Mouse (Mus musculus): ENCODE measurements around the gene Zfand5. TPM values are rescaled to one million over a fixed set of nuclear protein-coding genes. Genes with fewer than 3 reads are reported as not detected.

Zfand5 gene
- polyA plus RNA-seq, 2 experiments = 61.0 to 122 TPM

- ATAC-seq (ENCODE audit: low FRiP score, low read depth) = no peak
- Histone ChIP-seq H3K9ac (ENCODE audit: low read depth, low read length, severe bottlenecking) (no peak overlapping the region), H3K4me2 (replicated peaks; ENCODE audit: low read depth, low read length, severe bottlenecking) (no peak overlapping the region), H3K4me1 (ENCODE audit: control insufficient read depth, insufficient read depth, low read length) (no peaks in the 10 kb centered on the region), H3K36me3 (ENCODE audit: control insufficient read depth, insufficient read depth, low read length) (no peaks in the 10 kb centered on the region), H3K27ac (replicated peaks; ENCODE audit: low read depth, low read length) (no peak overlapping the region), H3K27me3 (ENCODE audit: control insufficient read depth, insufficient read depth, low read length) (no peaks in the 10 kb centered on the region), H3K9me3 (ENCODE audit: control insufficient read depth, low read length) (no peaks in the 10 kb centered on the region), H3K4me3 (replicated peaks; ENCODE audit: low read length) (no peak overlapping the region)
- no peak for TF ChIP-seq POLR2A (IDR thresholded peaks at IDR 0.05; ENCODE audit: borderline replicate concordance, extremely low read depth, insufficient read depth, insufficient read length)
- 79% methylated on average over 3 of the region's 3 CpGs for WGBS
- DNase-seq (ENCODE audit: low spot score) = no peak
Observed at GRCm38 (mm10) chr19:21255920-21256319, 16.2 kb upstream of the Zfand5 start.

- H3K4me1 ChIP-seq (ENCODE audit: control insufficient read depth, insufficient read depth, low read length) = no peaks in the 10 kb centered on the region
- 76% methylated on average over 2 of the region's 2 CpGs for WGBS
- H3K27ac ChIP-seq (replicated peaks; ENCODE audit: low read depth, low read length) = no peak overlapping the region
- no peaks in the 10 kb centered on the region for H3K9me3 ChIP-seq (ENCODE audit: control insufficient read depth, low read length)
- no peaks in the 10 kb centered on the region for H3K27me3 ChIP-seq (ENCODE audit: control insufficient read depth, insufficient read depth, low read length)
- no peak for TF ChIP-seq POLR2A (IDR thresholded peaks at IDR 0.05; ENCODE audit: borderline replicate concordance, extremely low read depth, insufficient read depth, insufficient read length)
- no peak overlapping the region for H3K4me3 ChIP-seq (replicated peaks; ENCODE audit: low read length)
- no peak overlapping the region for H3K4me2 ChIP-seq (replicated peaks; ENCODE audit: low read depth, low read length, severe bottlenecking)
- H3K9ac ChIP-seq (ENCODE audit: low read depth, low read length, severe bottlenecking) = no peak overlapping the region
- H3K36me3 ChIP-seq (ENCODE audit: control insufficient read depth, insufficient read depth, low read length) = no peaks in the 10 kb centered on the region
- ATAC-seq (ENCODE audit: low FRiP score, low read depth) = no peak
- DNase-seq (ENCODE audit: low spot score) = no peak
Observed at GRCm38 (mm10) chr19:21259453-21259852, 12.6 kb upstream of the Zfand5 start.

DNA sequence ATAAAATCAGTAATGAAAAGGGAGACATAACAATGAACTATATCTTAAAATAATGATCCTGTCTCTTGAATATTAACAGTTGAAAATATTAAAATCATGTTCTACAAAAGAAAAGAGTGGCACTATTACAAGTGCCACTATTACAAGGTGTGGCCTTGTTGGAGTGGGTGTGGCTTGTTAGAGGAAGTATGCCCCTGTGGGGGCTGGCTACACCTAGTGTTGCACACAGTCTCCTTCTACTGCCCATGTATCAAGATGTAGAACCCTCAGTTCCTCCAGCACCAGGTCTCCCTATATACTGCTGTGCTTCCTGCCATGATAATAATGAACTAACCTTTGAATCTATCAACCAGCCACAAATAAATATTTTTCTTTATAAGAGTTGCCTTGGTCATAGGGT is 11.8 kb upstream of the Zfand5 start:
- H3K4me3 ChIP-seq (replicated peaks; ENCODE audit: low read length) = no peak overlapping the region
- no peak for DNase-seq (ENCODE audit: low spot score)
- H3K36me3 ChIP-seq (ENCODE audit: control insufficient read depth, insufficient read depth, low read length) = no peaks in the 10 kb centered on the region
- H3K27ac ChIP-seq (replicated peaks; ENCODE audit: low read depth, low read length) = no peak overlapping the region
- no peak overlapping the region for H3K4me2 ChIP-seq (replicated peaks; ENCODE audit: low read depth, low read length, severe bottlenecking)
- no peaks in the 10 kb centered on the region for H3K27me3 ChIP-seq (ENCODE audit: control insufficient read depth, insufficient read depth, low read length)
- H3K9ac ChIP-seq (ENCODE audit: low read depth, low read length, severe bottlenecking) = no peak overlapping the region
- no peak for ATAC-seq (ENCODE audit: low FRiP score, low read depth)
- H3K4me1 ChIP-seq (ENCODE audit: control insufficient read depth, insufficient read depth, low read length) = no peaks in the 10 kb centered on the region
- no peak for TF ChIP-seq POLR2A (IDR thresholded peaks at IDR 0.05; ENCODE audit: borderline replicate concordance, extremely low read depth, insufficient read depth, insufficient read length)
- H3K9me3 ChIP-seq (ENCODE audit: control insufficient read depth, low read length) = no peaks in the 10 kb centered on the region

DNA sequence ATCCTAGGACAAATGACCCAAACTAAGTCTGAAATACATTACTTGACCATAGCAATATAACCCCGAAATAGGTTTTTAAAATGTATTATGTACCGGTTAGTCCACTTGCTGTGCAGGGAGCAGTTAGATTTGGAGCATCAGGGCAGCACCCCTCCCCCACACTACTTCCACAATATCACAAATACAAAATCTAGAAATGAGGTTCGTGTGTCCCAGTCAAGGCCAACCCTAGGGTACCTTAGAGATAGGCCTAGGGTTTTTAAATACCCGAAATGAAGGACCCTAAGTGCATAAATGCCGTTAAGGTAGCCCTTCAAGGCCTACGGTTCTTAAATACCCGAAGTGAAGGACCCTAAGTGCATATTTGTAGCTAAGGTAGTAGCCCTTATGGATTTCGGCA is 892 bp upstream of the Zfand5 start:
- no peak for TF ChIP-seq POLR2A (IDR thresholded peaks at IDR 0.05; ENCODE audit: borderline replicate concordance, extremely low read depth, insufficient read depth, insufficient read length)
- Histone ChIP-seq H3K4me3 (replicated peaks; ENCODE audit: low read length) (peak overlapping the region; percentile 94), H3K4me2 (replicated peaks; ENCODE audit: low read depth, low read length, severe bottlenecking) (peak overlapping the region; percentile 62), H3K4me1 (ENCODE audit: control insufficient read depth, insufficient read depth, low read length) (peaks cover 6% of the 10 kb centered on the region; the same call in 1 of the 2 replicates), H3K9ac (ENCODE audit: low read depth, low read length, severe bottlenecking) (peak overlapping the region; percentile 99), H3K27ac (replicated peaks; ENCODE audit: low read depth, low read length) (peak overlapping the region; percentile 100), H3K36me3 (ENCODE audit: control insufficient read depth, insufficient read depth, low read length) (no peaks in the 10 kb centered on the region), H3K9me3 (ENCODE audit: control insufficient read depth, low read length) (no peaks in the 10 kb centered on the region), H3K27me3 (ENCODE audit: control insufficient read depth, insufficient read depth, low read length) (no peaks in the 10 kb centered on the region)
- DNase-seq (ENCODE audit: low spot score) (no peak), ATAC-seq (ENCODE audit: low FRiP score, low read depth) (no peak)
- 23% methylated on average over 8 of the region's 8 CpGs for WGBS

- Histone ChIP-seq H3K27ac (replicated peaks; ENCODE audit: low read depth, low read length) (peak overlapping the region; percentile 100), H3K9ac (ENCODE audit: low read depth, low read length, severe bottlenecking) (peak overlapping the region; percentile 99), H3K36me3 (ENCODE audit: control insufficient read depth, insufficient read depth, low read length) (peaks cover 13% of the 10 kb centered on the region), H3K4me3 (replicated peaks; ENCODE audit: low read length) (peak overlapping the region; percentile 94), H3K4me1 (ENCODE audit: control insufficient read depth, insufficient read depth, low read length) (peaks cover 6% of the 10 kb centered on the region; the same call in 1 of the 2 replicates), H3K9me3 (ENCODE audit: control insufficient read depth, low read length) (no peaks in the 10 kb centered on the region), H3K4me2 (replicated peaks; ENCODE audit: low read depth, low read length, severe bottlenecking) (peak overlapping the region; percentile 71), H3K27me3 (ENCODE audit: control insufficient read depth, insufficient read depth, low read length) (no peaks in the 10 kb centered on the region)
- ATAC-seq (ENCODE audit: low FRiP score, low read depth) (peak; percentile 53), DNase-seq (ENCODE audit: low spot score) (peak; percentile 37)
- TF ChIP-seq POLR2A (IDR thresholded peaks at IDR 0.05; ENCODE audit: borderline replicate concordance, extremely low read depth, insufficient read depth, insufficient read length) = peak; percentile 16; the same call in 1 of the 2 replicates
- WGBS = under 1% methylated on average over 55 of the region's 66 CpGs
Observed at GRCm38 (mm10) chr19:21272655-21273284, 692 bp downstream of the Zfand5 start.
